Mouse (Mus musculus) lung, postnatal 36 days (tissue): ENCODE data around the gene Mettl7a3.
"Not testable (repeated sequence)": the region's sequence is repeated elsewhere in the genome, so short reads cannot be mapped to it uniquely, and the experiment has no call there.

Experiments used
- DNase-seq: peaks from one replicate; pipeline ENCODE4 v3.0.0; 2022; ENCODE audit warnings: mixed read lengths

Gene Mettl7a3

GRCm38 (mm10) chr15:100334629-100335028 is at the start of gene Mettl7a3:
Gene Mettl7a3 (plus strand): TSS chr15:100334929.
- DNase-seq, result no peak

GRCm38 (mm10) chr15:100288980-100289379 is 45.7 kb upstream of the Mettl7a3 start:
- no peak for DNase-seq

- DNase-seq, result no peak
Observed at GRCm38 (mm10) chr15:100290858-100291257, 43.9 kb upstream of the Mettl7a3 start.

GRCm38 (mm10) chr15:100292326-100292725 is 42.4 kb upstream of the Mettl7a3 start:
- DNase-seq, result no peak

GRCm38 (mm10) chr15:100297856-100298255 is 36.9 kb upstream of the Mettl7a3 start:
- DNase-seq, result no peak

GRCm38 (mm10) chr15:100300499-100300898 is 34.2 kb upstream of the Mettl7a3 start:
- DNase-seq, result no peak

- DNase-seq, result peak; percentile 49
Observed at GRCm38 (mm10) chr15:100301556-100301955, 33.2 kb upstream of the Mettl7a3 start.

- DNase-seq, result no peak
Observed at GRCm38 (mm10) chr15:100303428-100304018, 31.2 kb upstream of the Mettl7a3 start.

GRCm38 (mm10) chr15:100304019-100304991 is 30.4 kb upstream of the Mettl7a3 start, which contains the start of gene Mettl7a1:
Gene Mettl7a1 (plus strand): TSS chr15:100304140.
- peak; percentile 90 for DNase-seq

GRCm38 (mm10) chr15:100306201-100306600 is 28.5 kb upstream of the Mettl7a3 start:
- DNase-seq, result no peak

- DNase-seq, result peak; percentile 84
Observed at GRCm38 (mm10) chr15:100307438-100308096, 27.2 kb upstream of the Mettl7a3 start.

GRCm38 (mm10) chr15:100312346-100312745 is 22.4 kb upstream of the Mettl7a3 start:
- no peak for DNase-seq

- no peak for DNase-seq
Observed at GRCm38 (mm10) chr15:100314448-100315145, 20.1 kb upstream of the Mettl7a3 start.

GRCm38 (mm10) chr15:100318014-100318671 is 16.6 kb upstream of the Mettl7a3 start:
- DNase-seq, result peak; percentile 89

- DNase-seq, result no peak
Observed at GRCm38 (mm10) chr15:100319884-100320283, 14.8 kb upstream of the Mettl7a3 start.

GRCm38 (mm10) chr15:100320295-100320905 is 14.3 kb upstream of the Mettl7a3 start:
- peak; percentile 76 for DNase-seq

GRCm38 (mm10) chr15:100321134-100321533 is 13.6 kb upstream of the Mettl7a3 start:
- DNase-seq, result peak; percentile 91

GRCm38 (mm10) chr15:100324021-100324591 is 10.6 kb upstream of the Mettl7a3 start:
- no peak for DNase-seq

GRCm38 (mm10) chr15:100325235-100325634 is 9.5 kb upstream of the Mettl7a3 start:
- no peak for DNase-seq

GRCm38 (mm10) chr15:100328089-100328488 is 6.6 kb upstream of the Mettl7a3 start:
- not testable (repeated sequence) for DNase-seq

- DNase-seq, result not testable (repeated sequence)
Observed at GRCm38 (mm10) chr15:100329336-100329735, 5.4 kb upstream of the Mettl7a3 start.
